In the genomic region with DNA sequence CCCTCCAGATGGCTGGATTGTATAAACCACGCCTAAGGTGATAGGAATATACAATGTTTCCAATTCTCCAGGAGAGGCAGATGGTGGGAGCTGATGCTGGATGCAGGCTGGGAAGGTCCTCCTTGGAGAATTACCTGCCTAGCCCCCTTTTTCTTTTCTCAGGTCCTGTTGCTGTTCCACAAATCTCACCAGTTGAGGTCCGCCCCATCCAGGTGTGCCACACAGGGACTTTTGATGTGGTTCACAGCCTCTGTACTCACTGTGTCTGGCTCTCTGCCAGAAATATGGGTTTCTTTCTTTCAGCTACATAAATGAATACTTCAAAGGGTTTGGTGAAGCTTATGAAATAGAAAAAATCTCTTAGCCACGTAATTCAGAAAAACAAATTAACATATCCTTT, we compare ENCODE assay signal across 24 mouse cellular contexts. TPM values are rescaled to one million over a fixed set of nuclear protein-coding genes. Genes with fewer than 3 reads are reported as not detected.
A peak's percentile ranks its signal among the peaks of the same experiment; 100 is the strongest.
DNase-seq lines count a peak whose midpoint lies in the region; ATAC-seq and TF ChIP-seq lines count a peak whose summit lies in the region.
"Had no signal": no experiment of that assay in that cellular context is flagged by ENCODE, and none has a peak within 500 bp of the region (broad histone marks: within the 10 kb centered on the region; RNA-seq: fewer than 3 reads in every experiment).

No protein-coding gene starts in this region.

- H3K9me3 ChIP-seq in midbrain, embryonic 14.5 days (ENCODE audit: control insufficient read depth, low read length) = no peaks in the 10 kb centered on the region
- H3K9me3 ChIP-seq in midbrain, embryonic 10.5 days (replicated peaks) = no peaks in the 10 kb centered on the region
- no peaks in the 10 kb centered on the region for H3K9me3 ChIP-seq in CH12.LX (replicated peaks; ENCODE audit: low read length)
- H3K9me3 ChIP-seq: embryonic facial prominence, embryonic 15.5 days; forebrain, embryonic 10.5 days; hindbrain, embryonic 10.5 days; neural tube, embryonic 15.5 days had no signal

- H3K79me2 ChIP-seq in CH12.LX (replicated peaks; ENCODE audit: control insufficient read depth, extremely low read depth, insufficient read depth, poor library complexity, severe bottlenecking) = no peaks in the 10 kb centered on the region

- no peak for TF ChIP-seq POLR2A in CH12.LX (IDR thresholded peaks at IDR 0.05; ENCODE audit: low read depth, low read length)

- no peak overlapping the region for H3K4me3 ChIP-seq in midbrain, embryonic 14.5 days (replicated peaks; ENCODE audit: low read depth, low read length)
- no peak overlapping the region for H3K4me3 ChIP-seq in midbrain, embryonic 10.5 days
- H3K4me3 ChIP-seq in CH12.LX (replicated peaks in 1 of 3; ENCODE audit: low read depth in 2 of 3, low read length in 2 of 3, poor library complexity in 1 of 3) = no peak overlapping the region
- no peak overlapping the region for H3K4me3 ChIP-seq in left cerebral cortex, adult 2 months
- H3K4me3 ChIP-seq: embryonic facial prominence, embryonic 15.5 days; forebrain, embryonic 10.5 days; hindbrain, embryonic 10.5 days; neural tube, embryonic 15.5 days had no signal

- peaks cover 3% of the 10 kb centered on the region for H3K4me1 ChIP-seq in midbrain, embryonic 14.5 days (ENCODE audit: control insufficient read depth, insufficient read depth, low read length)
- peaks cover 14% of the 10 kb centered on the region for H3K4me1 ChIP-seq in midbrain, embryonic 10.5 days
- H3K4me1 ChIP-seq in CH12.LX (ENCODE audit: control insufficient read depth in 1 of 2, insufficient read depth in 2 of 2) = peaks cover 0 to 3% of the 10 kb centered on the region in 2 experiments; a peak in 1 of 4 replicates

- TF ChIP-seq EP300 in CH12.LX (IDR thresholded peaks at IDR 0.05; ENCODE audit: low read length) = peak; percentile 59

- H3K36me3 ChIP-seq in midbrain, embryonic 14.5 days (ENCODE audit: control insufficient read depth, insufficient read depth, low read length) = no peaks in the 10 kb centered on the region
- no peaks in the 10 kb centered on the region for H3K36me3 ChIP-seq in midbrain, embryonic 10.5 days
- no peaks in the 10 kb centered on the region for H3K36me3 ChIP-seq in CH12.LX (replicated peaks in 1 of 2; ENCODE audit: control insufficient read depth in 1 of 2, insufficient read depth in 1 of 2, low read length in 1 of 2)
- H3K36me3 ChIP-seq: embryonic facial prominence, embryonic 15.5 days; forebrain, embryonic 10.5 days; hindbrain, embryonic 10.5 days; neural tube, embryonic 15.5 days had no signal

- no peak overlapping the region for H3K9ac ChIP-seq in midbrain, embryonic 14.5 days (replicated peaks; ENCODE audit: low read length)
- no peak overlapping the region for H3K9ac ChIP-seq in CH12.LX (ENCODE audit: insufficient read depth, low read depth)
- H3K9ac ChIP-seq: embryonic facial prominence, embryonic 15.5 days; neural tube, embryonic 15.5 days had no signal

- 76% methylated on average over 3 of the region's 3 CpGs for WGBS in midbrain, embryonic 14.5 days
- 88% methylated on average over 3 of the region's 3 CpGs for WGBS in midbrain, embryonic 10.5 days

- DNase-seq in midbrain, embryonic 14.5 days = peak; percentile 40
- no peak for DNase-seq in midbrain, embryonic 10.5 days (ENCODE audit: low spot score)
- DNase-seq in CH12.LX (ENCODE audit: extremely low read depth) = no peak
- peak; percentile 38 to 46 for DNase-seq in natural killer cell, adult 2 months (ENCODE audit: low spot score in 2 of 2)
- peak; percentile 78 for DNase-seq in thymus, postnatal 25 days
- DNase-seq in embryo, embryonic 9.5 days (ENCODE audit: extremely low spot score) = no peak
- DNase-seq in gastrocnemius, adult 18-20 months (ENCODE audit: low spot score) = no peak
- DNase-seq in left cerebral cortex, adult 2 months (ENCODE audit: extremely low spot score in 1 of 2, low spot score in 2 of 2) = no peak
- DNase-seq: adrenal gland, postnatal 10 days; cerebellum, adult 2 months; gastrocnemius, postnatal 10 days; kidney, adult 9 months; left cerebral cortex, postnatal 4 days; right cerebral cortex, postnatal 4 days had no signal

- no peak for ATAC-seq in midbrain, embryonic 14.5 days (ENCODE audit: low FRiP score, low TSS enrichment)

- no peak for TF ChIP-seq RAD21 in CH12.LX (IDR thresholded peaks at IDR 0.05; ENCODE audit: low read depth, low read length)

- intact Hi-C loops in left cerebral cortex, adult 2 months (cut with DNase I) = no loop called here

- H3K27ac ChIP-seq in midbrain, embryonic 14.5 days (replicated peaks; ENCODE audit: low read depth, low read length) = no peak overlapping the region
- no peak overlapping the region for H3K27ac ChIP-seq in midbrain, embryonic 10.5 days (replicated peaks)
- H3K27ac ChIP-seq in CH12.LX (ENCODE audit: insufficient read depth, low read depth) = no peak overlapping the region
- H3K27ac ChIP-seq in left cerebral cortex, adult 2 months = no peak overlapping the region
- H3K27ac ChIP-seq: embryonic facial prominence, embryonic 15.5 days; forebrain, embryonic 10.5 days; hindbrain, embryonic 10.5 days; neural tube, embryonic 15.5 days had no signal

- peaks cover 14% of the 10 kb centered on the region for H3K27me3 ChIP-seq in midbrain, embryonic 14.5 days (ENCODE audit: control insufficient read depth, insufficient read depth, low read length)
- peaks cover 34% of the 10 kb centered on the region for H3K27me3 ChIP-seq in midbrain, embryonic 10.5 days (ENCODE audit: low read depth, poor library complexity, severe bottlenecking)
- H3K27me3 ChIP-seq in CH12.LX (replicated peaks) = no peaks in the 10 kb centered on the region

- in situ Hi-C loops in CH12.LX (cut with MboI; ENCODE audit: low pct_ligation_motif_present, low pct_unique_long_range_greater_than_20kb, low sequenced_read_pairs) = no loop called here

- H3K4me2 ChIP-seq in midbrain, embryonic 14.5 days (ENCODE audit: low read length) = no peak overlapping the region
- H3K4me2 ChIP-seq in CH12.LX (ENCODE audit: insufficient read depth, low read depth, poor library complexity, severe bottlenecking) = no peak overlapping the region
- H3K4me2 ChIP-seq: embryonic facial prominence, embryonic 15.5 days; liver, embryonic 11.5 days; neural tube, embryonic 15.5 days had no signal

- dilution Hi-C loops in CH12.LX (cut with MboI; ENCODE audit: extremely low pct_ligation_motif_present, extremely low pct_unique_long_range_greater_than_20kb, low sequenced_read_pairs) = no loop called here

- no peak for TF ChIP-seq CTCF in CH12.LX (conservative IDR thresholded peaks at IDR 0.05 in 1 of 2, IDR thresholded peaks at IDR 0.05 in 1 of 2; ENCODE audit: low read depth in 2 of 2, low read length in 2 of 2)
- TF ChIP-seq CTCF in left cerebral cortex, adult 2 months (IDR thresholded peaks at IDR 0.05) = no peak

TF ChIP-seq in CH12.LX, 34 proteins besides CTCF, POLR2A, EP300 and RAD21:
- TF ChIP-seq ELF1 (IDR thresholded peaks at IDR 0.05; ENCODE audit: low read depth, low read length) = no peak
- peak; percentile 48; the same call in 1 of the 2 replicates for TF ChIP-seq ZNF384 (IDR thresholded peaks at IDR 0.05; ENCODE audit: low read depth, low read length)
- TF ChIP-seq JUN (IDR thresholded peaks at IDR 0.05; ENCODE audit: insufficient read depth, low read depth, low read length) = peak; percentile 22; the same call in 1 of the 2 replicates
- TF ChIP-seq BHLHE40 (IDR thresholded peaks at IDR 0.05; ENCODE audit: low read depth, low read length) = no peak
TF ChIP-seq in CH12.LX: peak in this region for 2.

RNA-seq across cellular contexts. Expression of a gene that starts 5.0 kb away (rescaled TPM):
- 5.0 and 6.7 TPM in 2 replicates for polyA plus RNA-seq in midbrain, embryonic 14.5 days (2014; fragmentation: Nextera tagmentation; extraction: Ambion mirVana)
- 0.56 and 0.68 TPM in 2 replicates for polyA plus RNA-seq in midbrain, embryonic 10.5 days (2016; fragmentation: Nextera tagmentation; extraction: Ambion mirVana)
- 5.3 and 6.9 TPM in 2 replicates for total RNA-seq in CH12.LX (2012; rRNA removed)
- 2.3 and 2.4 TPM in 2 replicates for total RNA-seq in CH12.LX (2014; rRNA removed)
- polyA plus RNA-seq in CH12.LX (2012; ENCODE audit: insufficient read length, low read depth) = 3.2 and 3.7 TPM in 2 replicates
- 1 to 10 TPM in 1 of 2 experiments, under 1 TPM in 1; 0.84 to 1.5 TPM for total RNA-seq in gastrocnemius, adult 18-20 months (2021)
- total RNA-seq in left cerebral cortex, adult 2 months (2021) = 10 to 100 TPM; 23.5 to 28.0 TPM

RNA-seq across cellular contexts. Expression of a gene that starts 13.8 kb away (rescaled TPM):
- polyA plus RNA-seq in midbrain, embryonic 14.5 days (2014; fragmentation: Nextera tagmentation; extraction: Ambion mirVana) = not detected in 2 replicates
- not detected in 2 replicates for polyA plus RNA-seq in midbrain, embryonic 10.5 days (2016; fragmentation: Nextera tagmentation; extraction: Ambion mirVana)
- total RNA-seq in CH12.LX (2012; rRNA removed) (not detected in 2 replicates), CH12.LX (2014; rRNA removed) (not detected in 2 replicates)
- not detected in 2 replicates for polyA plus RNA-seq in CH12.LX (2012; ENCODE audit: insufficient read length, low read depth)
- total RNA-seq in gastrocnemius, adult 18-20 months (2021) = not detected
- not detected for total RNA-seq in left cerebral cortex, adult 2 months (2021)
- total RNA-seq: adrenal gland, postnatal 10 days; gastrocnemius, postnatal 10 days; layer of hippocampus, postnatal 25 days; left cerebral cortex, postnatal 4 days; megakaryocyte-erythroid progenitor cell, adult 5-6 weeks had no signal
- polyA plus RNA-seq: C2C12; cerebellum, adult 2 months; cortical plate, adult 2 months; embryonic facial prominence, embryonic 15.5 days; forebrain, embryonic 10.5 days; hindbrain, embryonic 10.5 days; lung, embryonic 16.5 days; neural tube, embryonic 15.5 days had no signal

Comparison
In these comparisons a context has a peak if more than half of its experiments do, and no peak if none do; other contexts are left out.
1. DNase-seq: peak in midbrain, embryonic 14.5 days (single experiment), natural killer cell, adult 2 months (2 of 2) and thymus, postnatal 25 days (single experiment); none in midbrain, embryonic 10.5 days (single experiment), CH12.LX (single experiment), embryo, embryonic 9.5 days (single experiment), gastrocnemius, adult 18-20 months (single experiment) and left cerebral cortex, adult 2 months (0 of 2).